Mouse (Mus musculus) bone marrow, adult 2 months (tissue): ENCODE data around the gene Sel1l3.

ENCODE experiments used
- CTCF ChIP-seq: fragments of 200-500 bp; IDR thresholded peaks from 2 replicates; pipeline ENCODE4 v1.5.1; 2011; ENCODE audit warnings: low read length, control low read depth; ENCODE audit not compliant: control insufficient read depth, insufficient read depth
- POLR2A ChIP-seq: fragments of 200-500 bp; IDR thresholded peaks from 2 replicates; pipeline ENCODE4 v1.6.1; 2011; ENCODE audit warnings: low read depth, mild to moderate bottlenecking, control low read depth, low read length, borderline replicate concordance; ENCODE audit not compliant: control insufficient read depth

DNA sequence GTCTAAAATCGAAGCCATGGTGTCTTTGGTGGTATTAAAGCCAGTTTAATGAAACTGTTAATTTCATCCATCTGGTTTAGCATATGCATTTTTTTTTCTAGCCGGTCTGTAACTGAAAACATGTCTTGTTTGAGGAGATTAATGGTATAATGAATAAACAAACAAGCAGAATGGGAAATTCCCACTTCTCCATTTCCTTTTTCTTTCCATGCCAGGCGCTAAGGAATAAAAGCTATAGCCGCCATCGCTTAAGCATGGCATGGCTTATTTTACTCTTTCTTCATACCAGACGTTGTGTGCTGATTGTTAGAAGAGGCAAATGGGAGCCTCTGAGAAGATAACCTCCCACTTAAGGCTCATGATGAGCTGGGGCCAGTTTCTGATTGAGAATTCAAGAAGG, 53.5 kb downstream of the Sel1l3 start:
- TF ChIP-seq CTCF: no peak
- no peak for TF ChIP-seq POLR2A
